Mouse (Mus musculus): ENCODE measurements at regions not wholly inside any gene's neighbourhood (a gene's known extent, or its start where the extent isn't known, plus 50 kb on each side); places are given as distances from the start of the nearest gene placed in this dataset.

DNA sequence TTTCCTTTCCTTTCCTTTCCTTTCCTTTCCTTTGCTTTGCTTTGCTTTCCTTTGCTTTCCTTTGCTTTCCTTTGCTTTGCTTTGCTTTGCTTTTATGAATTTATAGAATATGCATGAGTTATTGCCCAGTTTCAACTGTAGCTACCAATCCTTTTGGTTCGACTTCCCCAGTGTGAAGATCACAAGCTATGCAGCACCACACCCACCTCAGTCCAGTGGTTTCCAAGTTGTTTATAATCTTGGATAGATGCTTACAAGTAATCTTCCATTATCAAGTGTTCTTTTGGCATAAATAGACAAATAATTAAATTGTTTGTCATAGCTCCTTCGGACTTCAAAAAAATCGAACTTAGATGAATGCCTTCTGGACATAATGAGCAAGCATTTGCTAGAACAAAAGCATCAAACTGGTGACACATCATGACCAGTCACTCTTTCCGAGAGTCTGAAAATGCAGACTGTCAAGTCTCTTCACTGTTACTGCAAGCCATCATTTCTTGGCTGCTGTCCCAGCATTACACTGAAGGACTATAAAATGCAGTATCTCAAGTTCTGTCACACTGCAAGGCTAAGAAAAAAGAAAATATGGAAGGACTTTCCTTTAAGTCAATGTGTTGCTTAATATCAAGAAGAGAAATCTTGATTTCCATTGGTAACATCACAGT lies 1169.1 kb downstream of the Zfp704 start:
- DNase-seq (ENCODE audit: extremely low spot score in 1 of 2, low spot score in 1 of 2): peak in 1 of 2 experiments; percentile 10

All from frontal cortex, adult 2 months (tissue).